Mouse (Mus musculus) left cerebral cortex, postnatal 14 days (tissue): Measurements from ENCODE around the gene Zfhx2. TPM values are rescaled to one million over a fixed set of nuclear protein-coding genes. Genes with fewer than 3 reads are reported as not detected.
A peak's percentile ranks its signal among the peaks of the same experiment; 100 is the strongest.

Experiments
- DNase-seq, 2 experiments: peaks; one replicate each; pipeline ENCODE4 v3.0.0; 2021 to 2022; ENCODE audit warnings: low spot score in 2 of 2, mixed read lengths in 1 of 2
- intact Hi-C: fragments of 180-260 bp; cut with DNase I; formaldehyde crosslinking; loops from one replicate; pipeline ENCODE4 v1.15.1; 2025
- total RNA-seq, 2 experiments: library from RNA; stranded (reverse); gene quantifications; 2 replicates each; pipeline ENCODE4 v1.2.3; 2021

Zfhx2 gene
- total RNA-seq, 2 experiments from 2014 or later: 37.2 to 37.9 TPM

DNA sequence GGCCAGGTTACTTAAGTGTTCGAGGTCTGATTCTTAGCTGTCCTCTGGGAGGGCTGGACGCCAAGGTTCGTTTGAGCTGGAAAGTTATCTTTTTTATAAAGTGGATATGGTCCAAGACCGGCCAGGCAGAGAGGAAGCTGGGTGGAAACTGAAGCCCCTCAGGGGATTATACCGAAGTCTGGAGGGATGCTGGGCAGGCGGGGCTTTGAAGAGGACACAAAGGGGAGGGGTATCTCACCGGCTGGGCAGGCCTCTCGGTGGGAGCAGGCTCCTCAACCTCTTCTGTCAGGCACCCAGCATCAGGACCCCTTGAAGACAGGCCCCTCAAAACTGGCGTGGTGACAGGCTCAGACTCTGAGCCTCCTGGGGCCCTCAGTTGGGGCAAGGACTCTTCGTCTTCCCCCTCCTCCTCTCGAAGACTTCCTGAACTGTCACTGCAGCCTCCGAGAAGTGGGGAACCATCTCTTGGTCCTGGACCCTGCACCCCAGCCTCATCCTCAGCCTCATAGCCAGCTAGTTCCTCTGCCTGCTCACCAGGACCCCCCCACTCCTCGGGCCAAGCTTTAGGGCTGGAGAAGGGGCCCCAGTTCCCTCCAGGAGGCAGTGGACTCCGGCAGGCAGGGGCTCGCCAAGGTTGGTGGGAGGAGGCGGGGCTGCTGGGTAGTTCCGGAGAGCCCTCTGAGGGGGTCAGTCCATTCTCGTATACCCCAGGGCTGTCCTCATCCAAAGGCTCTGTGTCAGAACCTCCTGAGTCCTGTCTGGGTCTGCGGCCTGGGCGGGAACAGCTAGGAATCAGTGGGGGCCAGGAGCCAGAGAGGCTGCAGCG lies 17.1 kb upstream of the Zfhx2 start:
- intact Hi-C loops: loop anchor here (5.0 kb wide), 1 partner anchor 212 kb away; no protein-coding TSS in a partner anchor
- peak in 1 of 2 experiments; percentile 52 for DNase-seq

DNA sequence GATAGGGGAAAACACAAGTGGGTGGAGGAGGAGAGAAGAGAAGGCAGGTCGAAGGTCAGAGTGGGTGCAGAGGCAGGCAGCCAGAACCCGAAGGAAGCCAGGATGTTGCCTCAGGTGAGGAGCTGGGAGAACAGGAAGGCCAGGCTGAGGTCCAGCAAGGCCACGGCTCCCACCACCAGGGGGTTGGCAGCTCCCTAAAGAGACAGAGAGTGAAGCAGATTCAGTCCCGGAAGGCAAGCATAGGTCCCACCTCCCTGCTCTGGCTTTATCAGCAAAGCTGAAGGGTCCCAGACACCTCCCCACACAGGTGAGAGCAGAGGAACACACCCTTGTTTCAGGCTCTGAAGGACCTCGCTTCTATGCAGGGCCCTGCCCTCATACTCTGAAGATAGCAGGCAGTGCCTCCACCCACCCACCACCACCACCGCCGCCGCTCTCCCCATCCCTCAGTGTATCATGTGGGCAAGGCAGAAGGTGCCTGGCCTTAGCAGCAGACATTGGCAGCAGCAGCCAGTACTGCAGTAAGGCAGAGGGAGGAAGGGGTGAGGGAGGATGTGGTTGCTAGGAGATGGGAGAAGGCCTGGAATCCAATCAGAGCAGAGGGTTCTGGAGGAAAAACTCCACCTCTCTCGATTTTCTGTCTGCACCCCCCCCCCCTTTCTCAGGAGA lies 16.2 kb upstream of the Zfhx2 start:
- intact Hi-C loops: loop anchor here (5.0 kb wide), 1 partner anchor 211 kb away; no protein-coding TSS in a partner anchor
- peak; percentile 80 to 93 for DNase-seq

DNA sequence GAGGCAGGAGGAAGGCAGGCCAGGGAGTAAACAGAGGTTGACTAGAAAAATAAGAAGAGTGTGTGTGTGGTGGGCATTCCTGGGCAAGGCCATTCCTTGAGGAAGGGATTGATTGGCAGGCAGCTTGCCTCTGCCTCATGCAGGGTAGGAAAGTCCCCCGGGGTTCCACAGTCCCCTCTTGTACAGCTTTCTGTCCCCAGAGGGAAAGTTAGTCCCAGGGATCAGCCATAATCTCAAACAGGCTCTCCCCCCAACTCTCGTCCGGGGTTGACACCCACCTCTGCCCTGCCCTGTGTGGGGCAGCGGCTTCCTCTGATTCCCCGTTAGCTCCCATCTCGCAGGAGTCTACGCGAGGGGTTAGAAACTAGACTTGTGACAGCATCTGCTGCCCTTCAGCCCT lies 14.9 kb upstream of the Zfhx2 start:
- no peak for DNase-seq
- intact Hi-C loops: loop anchor here (5.0 kb wide), 1 partner anchor 210 kb away; no protein-coding TSS in a partner anchor

DNA sequence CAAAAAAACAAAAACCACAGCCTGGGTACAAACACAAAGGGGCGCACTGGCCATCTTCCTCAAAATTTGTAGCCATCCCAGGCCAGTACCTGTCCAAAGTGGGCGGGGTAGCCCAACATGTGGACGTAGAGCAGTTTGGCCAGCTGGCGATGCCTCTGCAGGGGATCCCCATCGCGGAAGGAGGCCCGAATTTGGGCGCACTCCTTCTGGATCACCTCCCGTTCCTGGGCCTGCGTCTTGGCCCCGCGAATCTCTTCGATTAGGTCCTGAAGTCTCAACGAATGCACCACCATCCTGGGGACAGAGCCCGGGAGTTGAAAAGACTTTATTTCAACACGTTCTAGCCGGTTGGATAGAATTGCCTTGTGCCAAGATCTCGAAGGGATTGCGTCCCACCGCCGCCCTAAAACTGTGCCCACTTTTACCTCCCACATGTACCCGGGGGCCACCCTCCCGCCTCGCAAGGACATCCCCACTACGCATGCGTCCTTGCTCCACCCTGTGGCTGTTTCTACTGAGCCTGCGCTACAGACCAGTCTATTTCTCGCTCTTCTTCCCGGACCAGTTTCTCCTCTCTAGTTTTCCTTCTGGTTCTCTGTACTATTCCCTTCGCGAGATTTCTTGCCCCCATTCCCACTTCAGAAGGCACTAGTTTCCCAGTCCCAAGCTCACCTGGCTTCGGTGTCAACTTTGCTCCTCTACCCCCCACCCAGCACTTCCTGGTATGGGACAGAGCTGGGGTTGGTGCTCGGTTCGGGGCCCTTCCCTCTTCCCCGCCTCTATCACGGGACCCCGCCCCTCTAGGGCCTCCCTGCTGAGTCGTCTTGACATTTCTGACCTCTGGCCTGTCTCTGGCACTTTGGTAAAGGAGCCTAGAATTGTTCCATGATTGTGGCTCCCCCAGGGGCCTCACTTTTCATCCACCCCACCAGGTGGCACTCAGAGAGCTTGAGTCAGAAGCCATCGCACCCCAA lies 14.0 kb upstream of the Zfhx2 start, which contains the start of gene Ap1g2:
Gene Ap1g2 (minus strand): TSS at position 758 of the 974 bp plus-strand sequence.
- intact Hi-C loops: loop anchor here (5.0 kb wide), 1 partner anchor 209 kb away; no protein-coding TSS in a partner anchor
- peak; percentile 88 to 89 for DNase-seq

DNA sequence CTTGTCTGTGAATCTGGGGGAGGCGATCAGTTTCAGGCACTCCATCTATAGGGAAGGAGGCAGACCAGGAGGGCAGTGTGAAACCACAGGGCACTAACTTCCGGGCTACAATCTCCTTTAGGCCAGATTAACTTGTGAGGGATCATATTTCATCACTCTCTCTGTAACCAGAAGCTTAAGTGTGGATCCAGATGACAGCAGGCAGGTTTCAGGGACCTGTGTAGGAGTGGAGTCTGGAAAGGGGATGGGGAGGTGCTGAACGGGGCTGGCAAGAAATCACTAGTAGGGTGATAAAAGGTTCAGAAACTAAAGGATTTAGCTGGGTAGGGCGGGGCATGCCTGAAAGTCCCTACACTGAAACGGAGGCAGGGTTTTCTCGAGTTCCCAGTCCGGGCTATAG lies 13.3 kb upstream of the Zfhx2 start:
- intact Hi-C loops: loop anchor here (5.0 kb wide), 1 partner anchor 208 kb away; no protein-coding TSS in a partner anchor
- DNase-seq: no peak

GRCm38 (mm10) chr14:55104365-55104764 lies 12.2 kb upstream of the Zfhx2 start:
- intact Hi-C loops: no loop called here
- DNase-seq: no peak

GRCm38 (mm10) chr14:55102253-55102785 lies 10.2 kb upstream of the Zfhx2 start:
- intact Hi-C loops: no loop called here
- DNase-seq: no peak

- intact Hi-C loops: loop anchor here (2.0 kb wide), 1 partner anchor 77 kb away; no protein-coding TSS in a partner anchor
- peak; percentile 74 to 84 for DNase-seq
Measured at GRCm38 (mm10) chr14:55101592-55101991, 9.5 kb upstream of the Zfhx2 start.

- intact Hi-C loops: no loop called here
- DNase-seq: peak; percentile 58 to 80
Measured at GRCm38 (mm10) chr14:55098067-55098466, 5.9 kb upstream of the Zfhx2 start.

DNA sequence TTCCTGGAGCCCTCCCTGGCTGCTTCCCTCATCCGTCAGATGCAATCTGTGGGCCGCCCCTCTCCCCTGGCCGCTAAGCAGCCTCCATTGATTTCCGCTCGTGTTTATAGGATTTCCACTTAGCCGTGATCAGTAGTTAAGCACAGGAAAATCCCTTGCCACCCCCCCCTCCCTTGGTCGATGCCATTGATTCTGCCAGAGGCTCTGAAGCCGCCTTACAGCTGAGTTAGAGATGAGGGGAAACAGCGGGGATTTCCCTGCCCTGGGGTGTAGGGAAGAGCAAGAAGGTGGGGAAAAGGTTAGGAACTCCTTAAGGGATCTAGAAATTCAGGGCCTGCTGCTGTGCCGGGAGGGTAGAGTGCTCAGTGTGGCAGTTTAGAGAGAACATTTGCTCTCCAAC lies 5.5 kb upstream of the Zfhx2 start:
- intact Hi-C loops: no loop called here

GRCm38 (mm10) chr14:55096573-55097087 lies 4.5 kb upstream of the Zfhx2 start:
- intact Hi-C loops: no loop called here
- no peak for DNase-seq

More for the DNA sequence above, 5.5 kb upstream of the Zfhx2 start:
- DNase-seq: no peak

DNA sequence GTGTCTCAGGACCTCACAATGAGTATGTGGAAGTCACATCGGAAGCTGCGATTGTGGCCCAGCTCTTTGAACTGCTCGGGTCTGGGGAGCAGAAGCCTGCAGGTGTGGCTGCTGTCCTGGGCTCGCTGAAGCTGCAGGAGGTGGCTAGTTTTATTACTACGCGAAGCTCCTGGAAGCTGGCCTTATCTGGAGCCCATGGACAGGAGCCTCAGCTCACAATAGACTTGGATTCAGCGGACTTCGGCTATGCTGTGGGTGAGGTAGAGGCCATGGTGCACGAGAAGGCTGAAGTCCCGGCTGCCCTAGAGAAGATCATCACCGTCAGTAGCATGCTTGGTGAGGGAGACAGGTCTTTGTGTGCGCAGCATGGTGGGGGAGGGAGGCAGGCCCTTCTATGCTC lies 3.5 kb upstream of the Zfhx2 start:
- intact Hi-C loops: no loop called here
- no peak for DNase-seq

DNA sequence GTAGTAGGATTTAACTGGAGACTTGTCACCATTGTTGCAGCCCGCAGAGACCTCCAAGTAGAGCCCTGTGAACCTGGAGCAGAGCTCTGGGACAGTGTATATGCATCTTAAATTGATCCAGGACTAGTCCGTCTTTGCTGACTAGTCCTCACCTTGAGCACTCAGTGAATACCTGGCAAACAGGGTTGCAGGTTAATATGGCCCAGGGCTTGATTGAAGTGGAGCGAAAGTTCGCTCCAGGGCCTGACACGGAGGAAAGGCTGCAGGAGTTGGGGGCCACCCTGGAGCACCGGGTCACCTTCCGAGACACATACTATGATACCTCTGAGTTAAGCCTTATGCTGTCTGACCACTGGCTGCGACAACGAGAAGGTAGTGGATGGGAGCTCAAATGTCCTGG lies 3.1 kb upstream of the Zfhx2 start:
- no peak for DNase-seq
- intact Hi-C loops: no loop called here

DNA sequence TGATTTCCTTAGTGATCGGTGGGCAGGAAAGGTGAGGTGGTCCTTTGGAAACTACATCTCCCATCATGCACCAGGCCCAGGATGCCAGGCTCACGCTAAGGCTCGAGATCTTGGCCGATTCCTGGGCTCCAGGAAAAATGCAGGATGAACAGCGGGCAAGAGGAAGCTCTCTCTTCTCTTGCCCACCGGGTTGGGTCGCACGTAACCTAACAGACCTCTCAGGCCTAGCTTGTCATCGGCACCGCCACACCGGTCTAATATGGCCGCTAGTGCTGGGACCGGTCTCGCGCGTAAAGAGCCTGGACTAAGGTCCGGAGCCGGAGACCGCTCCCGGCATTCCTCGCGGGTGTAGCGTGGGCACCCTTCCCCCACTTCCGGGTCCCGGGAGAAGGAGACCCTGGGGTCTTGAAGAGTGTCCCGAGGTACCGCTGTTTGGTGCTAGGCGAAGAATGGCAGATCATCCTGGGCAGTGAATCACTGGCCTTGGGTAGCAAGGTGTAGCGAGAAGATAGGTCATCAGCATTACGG lies 2.6 kb upstream of the Zfhx2 start, which contains the start of gene Thtpa:
Gene Thtpa (plus strand): TSS at position 81 of the 528 bp plus-strand sequence.
- peak in 1 of 2 experiments; percentile 77 for DNase-seq
- intact Hi-C loops: loop anchor here (5.0 kb wide), 1 partner anchor 192 kb away; no protein-coding TSS in a partner anchor

GRCm38 (mm10) chr14:55093927-55094326 lies 1.8 kb upstream of the Zfhx2 start:
- intact Hi-C loops: loop anchor here (5.0 kb wide), 1 partner anchor 192 kb away; no protein-coding TSS in a partner anchor

DNA sequence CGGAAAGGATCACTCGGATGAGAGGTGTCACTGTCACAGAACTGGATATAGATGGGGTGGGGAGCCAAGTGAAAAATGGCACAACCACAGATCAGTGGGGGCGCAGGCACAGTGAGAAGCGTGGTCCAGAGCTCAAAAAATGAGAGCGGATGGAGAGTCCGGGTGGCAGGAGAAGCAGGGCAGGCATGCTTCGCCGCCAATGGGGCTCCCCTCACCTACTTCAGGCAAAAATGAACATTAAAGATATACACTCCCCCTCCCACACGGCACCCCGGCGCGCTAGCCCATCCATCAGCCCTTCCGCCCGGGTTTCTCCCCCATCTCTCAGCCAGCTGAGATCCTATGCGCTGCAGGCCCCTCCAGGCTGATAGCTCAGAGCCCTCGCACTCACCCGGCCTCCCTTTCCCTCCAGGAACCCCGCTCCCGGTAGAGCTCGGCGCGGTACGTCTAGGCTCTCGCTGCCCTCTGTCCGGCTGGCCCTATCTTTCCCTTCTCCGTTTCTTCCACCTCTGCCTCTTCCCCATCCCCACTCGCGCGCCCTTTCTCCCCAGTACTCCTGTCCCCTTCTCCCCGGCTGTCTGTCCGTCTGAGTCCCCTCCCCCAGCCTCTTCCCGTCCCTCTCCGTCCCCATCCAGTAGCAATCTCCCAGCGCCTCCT lies 787 bp downstream of the Zfhx2 start:
- intact Hi-C loops: loop anchor here (5.0 kb wide), 1 partner anchor 189 kb away; no protein-coding TSS in a partner anchor
- peak in 1 of 2 experiments; percentile 50 for DNase-seq

More at GRCm38 (mm10) chr14:55093927-55094326, 1.8 kb upstream of the Zfhx2 start:
- DNase-seq: no peak

DNA sequence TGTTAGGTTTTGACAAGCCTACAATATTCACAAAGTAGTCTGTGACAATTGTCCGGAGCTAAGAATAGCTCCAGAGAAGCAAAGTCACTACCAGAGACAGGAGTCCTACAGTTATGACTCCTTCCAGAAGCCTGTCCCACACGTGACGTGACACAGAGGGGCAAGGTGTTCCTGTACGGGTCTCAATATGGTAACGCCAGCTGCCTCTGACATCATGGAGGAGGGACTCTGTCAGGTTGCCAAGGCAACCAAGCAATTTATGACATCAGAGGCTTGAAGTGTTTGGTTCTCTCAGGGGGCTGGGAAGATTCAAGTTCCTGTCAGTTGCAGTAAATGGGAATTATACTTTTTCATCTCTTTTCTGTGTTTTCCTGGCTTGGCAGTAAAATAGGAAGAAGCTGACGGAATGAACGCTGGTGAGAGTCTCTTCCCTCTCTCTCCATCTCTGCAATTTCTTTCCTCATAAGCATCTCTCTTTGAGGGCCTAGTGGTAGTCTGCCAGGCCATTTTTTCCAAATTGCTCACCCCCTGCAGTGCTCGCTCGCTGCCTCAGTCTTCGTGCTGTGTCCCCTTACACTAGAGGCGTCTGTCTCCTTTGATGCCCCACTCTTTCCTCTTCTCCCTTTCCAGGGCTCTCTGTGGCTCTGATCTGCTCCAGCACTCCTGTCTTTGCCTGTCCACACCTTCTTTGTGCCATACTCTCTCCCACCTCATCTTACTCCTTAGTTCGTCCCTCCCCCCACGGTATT lies 2.8 kb downstream of the Zfhx2 start:
- peak; percentile 66 to 86 for DNase-seq
- intact Hi-C loops: no loop called here
